Mouse (Mus musculus) heart, adult 2 months (tissue): ENCODE measurements around the gene Tank. TPM values are rescaled to one million over a fixed set of nuclear protein-coding genes. Genes with fewer than 3 reads are reported as not detected.

Experiments
- DNase-seq, 2 experiments: peaks; one replicate each; pipeline ENCODE4 v3.0.0; 2021
- H3K27ac ChIP-seq: fragments of 200-600 bp; 2 replicates; pipeline ENCODE4 v1.8.1; 2022
- H3K27me3 ChIP-seq: fragments of 200-500 bp; 2 replicates; pipeline ENCODE4 v1.6.1; 2012; ENCODE audit warnings: mild to moderate bottlenecking, low read length, inconsistent platforms, mixed read lengths; ENCODE audit not compliant: control insufficient read depth, insufficient read depth
- H3K36me3 ChIP-seq: fragments of 200-500 bp; 2 replicates; pipeline ENCODE4 v1.6.1; 2012; ENCODE audit warnings: low read length, inconsistent platforms; ENCODE audit not compliant: control insufficient read depth, insufficient read depth
- H3K4me1 ChIP-seq: fragments of 200-500 bp; 2 replicates; pipeline ENCODE4 v1.6.1; 2011; ENCODE audit warnings: low read length; ENCODE audit not compliant: control insufficient read depth, insufficient read depth
- H3K4me3 ChIP-seq: fragments of 200-600 bp; 2 replicates; pipeline ENCODE4 v1.8.1; 2022
- H3K79me2 ChIP-seq: fragments of 200-500 bp; replicated peaks from 2 replicates; pipeline ENCODE4 v1.6.1; 2012; ENCODE audit warnings: mild to moderate bottlenecking, inconsistent platforms, low read length, moderate library complexity, mixed read lengths; ENCODE audit not compliant: control insufficient read depth, insufficient read depth
- H3K9ac ChIP-seq: fragments of 200-500 bp; 2 replicates; pipeline ENCODE4 v1.6.1; 2012; ENCODE audit warnings: low read depth, mild to moderate bottlenecking, control low read depth, inconsistent platforms, low read length, mixed read lengths
- CTCF ChIP-seq: fragments of 200-600 bp; IDR thresholded peaks from 2 replicates; pipeline ENCODE4 v1.8.1; 2022; ENCODE audit warnings: antibody characterized with exemption, mild to moderate bottlenecking, moderate library complexity
- EP300 ChIP-seq: fragments of 200-500 bp; IDR thresholded peaks from 2 replicates; pipeline ENCODE4 v1.6.1; 2011; ENCODE audit warnings: low read depth, low read length, control low read depth; ENCODE audit not compliant: insufficient read depth
- POLR2A ChIP-seq: fragments of 200-500 bp; IDR thresholded peaks from 2 replicates; pipeline ENCODE4 v1.6.1; 2011; ENCODE audit warnings: mild to moderate bottlenecking, low read depth, low read length, control low read depth; ENCODE audit not compliant: insufficient read depth
- WGBS: fragments of 180-500 bp; shearing (Covaris S2); methylation state at CpG from one replicate; pipeline ENCODE4 v1.1.7; 2018; 5-methylcytosine and 5-hydroxymethylcytosine counted together
- intact Hi-C: fragments of 180-260 bp; cut with DNase I; formaldehyde crosslinking; loops from one replicate; pipeline ENCODE4 v1.15.1; 2025
- polyA plus RNA-seq: library from polyadenylated mRNA; depleted of rRNA; stranded (reverse); fragments of >200 nt; gene quantifications from 2 replicates; pipeline ENCODE4 v1.2.3, GENCODE M21; 2012
- total RNA-seq, 2 experiments: library from RNA; stranded (reverse); gene quantifications; 2 replicates each; pipeline ENCODE4 v1.2.3; 2021

The Tank gene
- total and polyA plus RNA-seq, 3 experiments, result 6.2 to 19.9 (median 18.7) TPM

- 33% methylated on average over 2 of the region's 2 CpGs for WGBS
- DNase-seq, result no peak
- Histone ChIP-seq H3K36me3 (no peaks in the 10 kb centered on the region), H3K4me3 (no peak overlapping the region), H3K79me2 (no peaks in the 10 kb centered on the region), H3K4me1 (no peaks in the 10 kb centered on the region), H3K27ac (no peak overlapping the region), H3K27me3 (no peaks in the 10 kb centered on the region), H3K9ac (no peak overlapping the region)
- TF ChIP-seq CTCF (no peak), EP300 (no peak)
- intact Hi-C loops, result no loop called here
Observed at GRCm38 (mm10) chr2:61548021-61548420, 30.4 kb upstream of the Tank start.

- Histone ChIP-seq H3K4me1 (no peaks in the 10 kb centered on the region), H3K27me3 (no peaks in the 10 kb centered on the region), H3K79me2 (no peaks in the 10 kb centered on the region), H3K9ac (no peak overlapping the region), H3K4me3 (no peak overlapping the region), H3K36me3 (no peaks in the 10 kb centered on the region), H3K27ac (no peak overlapping the region)
- 78% methylated on average over 5 of the region's 5 CpGs for WGBS
- no peak for DNase-seq
- no peak for TF ChIP-seq POLR2A
- no peak for TF ChIP-seq CTCF
- no peak for TF ChIP-seq EP300
- intact Hi-C loops, result no loop called here
Observed at GRCm38 (mm10) chr2:61551680-61552079, 26.7 kb upstream of the Tank start.

DNA sequence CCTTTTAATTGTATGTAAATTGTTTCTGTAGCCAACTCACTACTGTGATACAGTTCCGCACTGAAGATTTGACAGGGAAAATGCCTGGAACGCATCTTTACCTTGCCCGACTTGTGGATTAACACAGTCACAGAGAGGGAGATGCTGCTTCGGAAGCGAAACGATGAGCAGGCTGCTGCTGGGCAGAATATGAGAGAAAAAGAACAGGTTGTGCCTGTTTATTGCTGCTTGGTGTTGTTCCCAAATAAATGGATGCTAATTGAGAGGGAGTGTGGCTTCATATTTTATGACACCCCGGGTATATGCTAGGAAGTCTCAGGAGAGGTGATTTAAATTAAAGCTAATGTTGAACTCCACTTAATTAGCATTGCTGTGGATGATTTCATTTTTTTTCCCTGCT, 23.0 kb upstream of the Tank start:
- TF ChIP-seq CTCF, result no peak
- TF ChIP-seq EP300, result no peak
- TF ChIP-seq POLR2A, result no peak
- 87% methylated on average over 7 of the region's 7 CpGs for WGBS
- H3K9ac ChIP-seq, result no peak overlapping the region
- H3K27ac ChIP-seq, result no peak overlapping the region
- H3K4me1 ChIP-seq, result no peaks in the 10 kb centered on the region
- H3K36me3 ChIP-seq, result no peaks in the 10 kb centered on the region
- H3K4me3 ChIP-seq, result no peak overlapping the region
- DNase-seq, result no peak
- H3K79me2 ChIP-seq, result no peaks in the 10 kb centered on the region
- intact Hi-C loops, result no loop called here
- no peaks in the 10 kb centered on the region for H3K27me3 ChIP-seq

DNA sequence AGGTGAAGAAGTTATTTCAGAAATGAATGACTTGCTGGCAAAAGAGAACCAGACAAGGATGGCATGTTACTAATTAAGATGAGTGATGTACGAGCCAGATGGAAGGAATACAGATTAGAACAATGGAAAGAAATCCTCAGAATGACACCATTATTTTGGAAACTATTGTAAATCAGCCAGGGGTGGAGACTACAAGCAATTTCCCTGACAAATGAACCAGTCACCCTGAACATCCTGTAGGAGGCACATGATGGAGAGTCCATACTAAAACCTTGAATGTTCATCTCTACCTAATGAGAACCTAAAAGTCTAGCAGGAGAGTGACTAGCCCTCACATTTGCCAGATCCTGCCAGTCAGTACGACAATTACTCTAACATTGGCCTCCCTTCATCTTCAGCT, 22.6 kb upstream of the Tank start:
- DNase-seq, result no peak
- H3K36me3 ChIP-seq, result no peaks in the 10 kb centered on the region
- no peaks in the 10 kb centered on the region for H3K79me2 ChIP-seq
- no peaks in the 10 kb centered on the region for H3K4me1 ChIP-seq
- TF ChIP-seq EP300 (no peak), CTCF (no peak), POLR2A (no peak)
- 65% methylated on average over 2 of the region's 2 CpGs for WGBS
- H3K9ac ChIP-seq, result no peak overlapping the region
- intact Hi-C loops, result no loop called here
- H3K27ac ChIP-seq, result no peak overlapping the region
- H3K27me3 ChIP-seq, result no peaks in the 10 kb centered on the region
- no peak overlapping the region for H3K4me3 ChIP-seq

GRCm38 (mm10) chr2:61556639-61557038, 21.7 kb upstream of the Tank start:
- WGBS, result 66% methylated on average over 3 of the region's 3 CpGs
- no peak for DNase-seq
- Histone ChIP-seq H3K4me1 (no peaks in the 10 kb centered on the region), H3K9ac (no peak overlapping the region), H3K36me3 (no peaks in the 10 kb centered on the region), H3K27me3 (no peaks in the 10 kb centered on the region), H3K27ac (no peak overlapping the region), H3K79me2 (no peaks in the 10 kb centered on the region), H3K4me3 (no peak overlapping the region)
- TF ChIP-seq EP300, result no peak
- TF ChIP-seq POLR2A, result no peak
- no peak for TF ChIP-seq CTCF
- intact Hi-C loops, result no loop called here

GRCm38 (mm10) chr2:61557848-61558471, 20.4 kb upstream of the Tank start:
- intact Hi-C loops, result no loop called here
- H3K27me3 ChIP-seq, result no peaks in the 10 kb centered on the region
- H3K36me3 ChIP-seq, result no peaks in the 10 kb centered on the region
- no peak overlapping the region for H3K27ac ChIP-seq
- no peak overlapping the region for H3K4me3 ChIP-seq
- H3K4me1 ChIP-seq, result no peaks in the 10 kb centered on the region
- 85% methylated on average over 5 of the region's 5 CpGs for WGBS
- no peak for DNase-seq
- TF ChIP-seq CTCF, result no peak
- no peak for TF ChIP-seq EP300
- TF ChIP-seq POLR2A, result no peak
- no peaks in the 10 kb centered on the region for H3K79me2 ChIP-seq
- H3K9ac ChIP-seq, result no peak overlapping the region
